Mouse (Mus musculus) midbrain, embryonic 16.5 days (tissue): Measurements from ENCODE around the gene Spred2. TPM values are rescaled to one million over a fixed set of nuclear protein-coding genes. Genes with fewer than 3 reads are reported as not detected.

Experiments used
- ATAC-seq: fragments of 200-750 bp; cut with Nextera tagmentation; 2 replicates; pipeline ENCODE4 v1.8.0; 2017; ENCODE audit warnings: moderate TSS enrichment
- H3K27ac ChIP-seq: fragments of 300-500 bp; sonication (generic); 2 replicates; pipeline ENCODE4 v1.5.1; 2014; ENCODE audit warnings: mild to moderate bottlenecking, low read length, mixed read lengths
- H3K27me3 ChIP-seq: fragments of 300-500 bp; sonication (generic); 2 replicates; pipeline ENCODE4 v1.6.1; 2014; ENCODE audit warnings: low read depth, low read length, mixed read lengths; ENCODE audit not compliant: control insufficient read depth, insufficient read depth
- H3K36me3 ChIP-seq: fragments of 300-500 bp; sonication (generic); 2 replicates; pipeline ENCODE4 v1.6.1; 2014; ENCODE audit warnings: mild to moderate bottlenecking, low read length, moderate library complexity, mixed read lengths; ENCODE audit not compliant: control insufficient read depth, insufficient read depth
- H3K4me1 ChIP-seq: fragments of 300-500 bp; sonication (generic); 2 replicates; pipeline ENCODE4 v1.6.1; 2014; ENCODE audit warnings: mild to moderate bottlenecking, low read length, mixed read lengths; ENCODE audit not compliant: control insufficient read depth, insufficient read depth
- H3K4me2 ChIP-seq: fragments of 300-500 bp; sonication (generic); 2 replicates; pipeline ENCODE4 v1.6.1; 2014; ENCODE audit warnings: mild to moderate bottlenecking, low read length, mixed read lengths
- H3K4me3 ChIP-seq: fragments of 300-500 bp; sonication (generic); 2 replicates; pipeline ENCODE4 v1.5.1; 2014; ENCODE audit warnings: low read depth, mild to moderate bottlenecking, low read length, moderate library complexity, mixed read lengths
- H3K9ac ChIP-seq: fragments of 300-500 bp; sonication (generic); 2 replicates; pipeline ENCODE4 v1.6.1; 2014; ENCODE audit warnings: low read depth, low read length, mixed read lengths
- H3K9me3 ChIP-seq: fragments of 300-500 bp; sonication (generic); replicated peaks from 2 replicates; pipeline ENCODE4 v1.6.1; 2014; ENCODE audit warnings: mild to moderate bottlenecking, low read length, mixed read lengths; ENCODE audit not compliant: control insufficient read depth, poor library complexity, severe bottlenecking
- WGBS: fragments of 180-500 bp; shearing (Covaris S2); extraction: QIAGEN DNeasy Blood & Tissue Kit; methylation state at CpG from one replicate; pipeline ENCODE4 v1.1.7; 2014; 5-methylcytosine and 5-hydroxymethylcytosine counted together
- polyA plus RNA-seq: library from polyadenylated mRNA; unstranded; fragments of >200 nt; fragmentation: Nextera tagmentation; extraction: Ambion mirVana; gene quantifications from 2 replicates; pipeline ENCODE4 v1.2.1, GENCODE M21; 2015

Spred2 gene
- polyA plus RNA-seq, 1 experiment from 2014 or later: 4.8 TPM

- no peaks in the 10 kb centered on the region for H3K27me3 ChIP-seq
- ATAC-seq: no peak; the same call in 1 of the 2 replicates
- 87% methylated on average over 6 of the region's 6 CpGs for WGBS
- no peak overlapping the region for H3K27ac ChIP-seq
- H3K4me1 ChIP-seq: no peaks in the 10 kb centered on the region
- H3K4me2 ChIP-seq: no peak overlapping the region
- no peak overlapping the region for H3K9ac ChIP-seq
- H3K4me3 ChIP-seq: no peak overlapping the region
- no peaks in the 10 kb centered on the region for H3K36me3 ChIP-seq
- H3K9me3 ChIP-seq: no peaks in the 10 kb centered on the region
Observed at GRCm38 (mm10) chr11:19955701-19956100, 31.5 kb downstream of the Spred2 start.

GRCm38 (mm10) chr11:19959006-19959405 lies 34.8 kb downstream of the Spred2 start:
- WGBS: 83% methylated on average over 3 of the region's 3 CpGs
- no peak overlapping the region for H3K9ac ChIP-seq
- H3K4me2 ChIP-seq: no peak overlapping the region
- peaks cover 3% of the 10 kb centered on the region; the same call in 1 of the 2 replicates for H3K4me1 ChIP-seq
- no peaks in the 10 kb centered on the region for H3K27me3 ChIP-seq
- no peak for ATAC-seq
- no peak overlapping the region for H3K27ac ChIP-seq
- H3K9me3 ChIP-seq: no peaks in the 10 kb centered on the region
- no peak overlapping the region for H3K4me3 ChIP-seq
- H3K36me3 ChIP-seq: no peaks in the 10 kb centered on the region

- H3K27me3 ChIP-seq: no peaks in the 10 kb centered on the region
- peaks cover 3% of the 10 kb centered on the region; the same call in 1 of the 2 replicates for H3K4me1 ChIP-seq
- H3K27ac ChIP-seq: no peak overlapping the region
- H3K4me3 ChIP-seq: no peak overlapping the region
- no peak overlapping the region for H3K9ac ChIP-seq
- no peak overlapping the region for H3K4me2 ChIP-seq
- no peaks in the 10 kb centered on the region for H3K36me3 ChIP-seq
- H3K9me3 ChIP-seq: no peaks in the 10 kb centered on the region
- no peak for ATAC-seq
- WGBS: 82% methylated on average over 5 of the region's 5 CpGs
Observed at GRCm38 (mm10) chr11:19959897-19960296, 35.7 kb downstream of the Spred2 start.

- H3K4me3 ChIP-seq: no peak overlapping the region
- 92% methylated on average over 3 of the region's 3 CpGs for WGBS
- H3K36me3 ChIP-seq: no peaks in the 10 kb centered on the region
- no peak overlapping the region for H3K4me2 ChIP-seq
- ATAC-seq: no peak
- no peak overlapping the region for H3K27ac ChIP-seq
- no peak overlapping the region for H3K9ac ChIP-seq
- H3K9me3 ChIP-seq: no peaks in the 10 kb centered on the region
- no peaks in the 10 kb centered on the region for H3K27me3 ChIP-seq
- peaks cover 3% of the 10 kb centered on the region; the same call in 1 of the 2 replicates for H3K4me1 ChIP-seq
Observed at GRCm38 (mm10) chr11:19960541-19960940, 36.4 kb downstream of the Spred2 start.

- no peak overlapping the region for H3K9ac ChIP-seq
- peaks cover 3% of the 10 kb centered on the region; the same call in 1 of the 2 replicates for H3K4me1 ChIP-seq
- H3K4me3 ChIP-seq: no peak overlapping the region
- no peaks in the 10 kb centered on the region for H3K27me3 ChIP-seq
- no peaks in the 10 kb centered on the region for H3K36me3 ChIP-seq
- 97% methylated on average over 6 of the region's 6 CpGs for WGBS
- no peak overlapping the region for H3K4me2 ChIP-seq
- no peaks in the 10 kb centered on the region for H3K9me3 ChIP-seq
- H3K27ac ChIP-seq: no peak overlapping the region
- ATAC-seq: no peak
Observed at GRCm38 (mm10) chr11:19961088-19961487, 36.9 kb downstream of the Spred2 start.

- no peaks in the 10 kb centered on the region for H3K9me3 ChIP-seq
- ATAC-seq: no peak
- H3K4me2 ChIP-seq: no peak overlapping the region
- H3K9ac ChIP-seq: no peak overlapping the region
- no peaks in the 10 kb centered on the region for H3K27me3 ChIP-seq
- H3K4me1 ChIP-seq: peaks cover 3% of the 10 kb centered on the region; the same call in 1 of the 2 replicates
- 87% methylated on average over 12 of the region's 12 CpGs for WGBS
- H3K4me3 ChIP-seq: no peak overlapping the region
- H3K36me3 ChIP-seq: no peaks in the 10 kb centered on the region
- H3K27ac ChIP-seq: no peak overlapping the region
Observed at GRCm38 (mm10) chr11:19961766-19962365, 37.7 kb downstream of the Spred2 start.

GRCm38 (mm10) chr11:19962796-19963195 lies 38.6 kb downstream of the Spred2 start:
- 34% methylated on average over 5 of the region's 5 CpGs for WGBS
- ATAC-seq: no peak
- no peaks in the 10 kb centered on the region for H3K9me3 ChIP-seq
- no peak overlapping the region for H3K27ac ChIP-seq
- no peak overlapping the region for H3K9ac ChIP-seq
- peaks cover 3% of the 10 kb centered on the region; the same call in 1 of the 2 replicates for H3K4me1 ChIP-seq
- no peak overlapping the region for H3K4me3 ChIP-seq
- H3K4me2 ChIP-seq: no peak overlapping the region
- no peaks in the 10 kb centered on the region for H3K36me3 ChIP-seq
- no peaks in the 10 kb centered on the region for H3K27me3 ChIP-seq

- WGBS: 77% methylated on average over 12 of the region's 12 CpGs
- H3K27ac ChIP-seq: no peak overlapping the region
Observed at GRCm38 (mm10) chr11:19963717-19964141, 39.6 kb downstream of the Spred2 start.

GRCm38 (mm10) chr11:19964333-19964732 lies 40.2 kb downstream of the Spred2 start:
- no peak overlapping the region for H3K27ac ChIP-seq
- WGBS: 80% methylated on average over 5 of the region's 5 CpGs
- no peak overlapping the region for H3K4me3 ChIP-seq
- no peak for ATAC-seq
- H3K9me3 ChIP-seq: no peaks in the 10 kb centered on the region
- no peaks in the 10 kb centered on the region for H3K27me3 ChIP-seq
- H3K4me2 ChIP-seq: no peak overlapping the region
- no peaks in the 10 kb centered on the region for H3K36me3 ChIP-seq
- H3K9ac ChIP-seq: no peak overlapping the region
- peaks cover 3% of the 10 kb centered on the region; the same call in 1 of the 2 replicates for H3K4me1 ChIP-seq

More at GRCm38 (mm10) chr11:19963717-19964141, 39.6 kb downstream of the Spred2 start:
- Histone ChIP-seq H3K4me1 (peaks cover 3% of the 10 kb centered on the region; the same call in 1 of the 2 replicates), H3K9me3 (no peaks in the 10 kb centered on the region), H3K27me3 (no peaks in the 10 kb centered on the region), H3K9ac (no peak overlapping the region), H3K4me3 (no peak overlapping the region), H3K36me3 (no peaks in the 10 kb centered on the region), H3K4me2 (no peak overlapping the region)
- 0 out of 2 replicates have a peak, but pooled peaks have one; percentile 31 for ATAC-seq
